Mouse (Mus musculus) spleen, postnatal 36 days (tissue): ENCODE measurements around the gene Polr3h.

Experiments used
- DNase-seq, 2 experiments: peaks; one replicate each; pipeline ENCODE4 v3.0.0; 2022; ENCODE audit warnings: low spot score in 2 of 2, mixed read lengths in 1 of 2

The Polr3h gene

DNA sequence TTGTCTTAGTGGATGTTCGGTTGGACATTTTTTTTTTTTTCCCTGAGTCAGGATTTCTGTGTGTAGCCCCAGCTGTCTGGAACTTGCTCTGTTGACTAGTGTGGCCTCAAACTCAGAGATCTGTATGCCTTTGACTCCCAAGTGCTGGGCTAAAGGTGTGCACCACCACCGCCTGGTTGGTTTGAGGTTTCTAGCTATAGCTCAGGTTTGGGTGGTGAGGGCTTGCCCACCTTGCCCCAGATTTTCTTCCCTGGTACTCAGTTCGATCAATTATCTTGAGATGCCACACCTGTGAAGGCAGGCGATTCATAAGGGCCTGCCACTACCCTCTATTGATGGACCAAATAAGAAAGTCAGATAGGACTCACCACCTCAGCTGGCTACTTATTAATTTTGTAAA is 78.9 kb downstream of the Polr3h start:
- no peak for DNase-seq

DNA sequence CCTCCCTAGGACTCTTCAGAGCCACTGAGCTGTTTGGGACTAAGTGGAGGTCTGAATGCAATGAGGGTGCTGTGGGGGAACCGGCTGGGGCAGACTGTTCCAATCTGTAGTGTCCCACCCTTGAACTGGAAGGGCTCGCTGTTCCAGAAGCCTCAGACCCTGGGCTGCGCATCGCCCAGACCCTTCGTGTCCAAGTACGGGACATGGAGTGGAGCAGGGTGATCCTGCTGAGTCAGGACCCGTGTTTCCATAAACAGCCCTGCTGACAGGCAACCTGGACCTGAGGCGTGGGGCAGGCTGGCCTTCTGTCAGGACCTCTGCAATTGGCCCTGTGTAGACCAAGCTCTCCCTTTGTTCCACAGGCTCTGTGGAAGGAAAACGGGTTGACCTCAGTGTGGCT is 79.3 kb downstream of the Polr3h start:
- no peak for DNase-seq

- no peak for DNase-seq
Measured at GRCm38 (mm10) chr15:81845724-81846123, 80.3 kb downstream of the Polr3h start.

GRCm38 (mm10) chr15:81845033-81845625 is 80.9 kb downstream of the Polr3h start:
- DNase-seq, result no peak

DNA sequence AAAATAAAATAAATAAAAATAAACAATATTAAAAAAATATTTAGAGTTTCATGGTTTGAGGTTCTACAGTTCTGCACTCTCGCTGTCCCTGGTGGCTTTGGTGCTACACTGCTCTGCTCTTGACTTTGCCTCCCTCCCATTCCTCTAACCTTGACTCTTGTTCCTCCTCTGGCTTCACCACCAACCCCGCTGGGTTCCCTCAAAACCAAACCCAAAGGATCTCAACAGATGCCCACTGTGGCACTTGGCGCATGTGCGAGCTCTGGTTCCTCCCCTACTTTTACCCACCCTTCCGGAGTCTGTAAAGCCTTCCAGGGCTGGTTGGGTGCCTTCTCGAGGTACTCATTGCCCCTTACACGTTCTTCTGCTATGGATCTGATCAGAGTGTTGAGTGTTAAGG is 83.8 kb downstream of the Polr3h start:
- DNase-seq, result no peak

- DNase-seq, result no peak
Measured at GRCm38 (mm10) chr15:81840306-81840705, 85.7 kb downstream of the Polr3h start.

DNA sequence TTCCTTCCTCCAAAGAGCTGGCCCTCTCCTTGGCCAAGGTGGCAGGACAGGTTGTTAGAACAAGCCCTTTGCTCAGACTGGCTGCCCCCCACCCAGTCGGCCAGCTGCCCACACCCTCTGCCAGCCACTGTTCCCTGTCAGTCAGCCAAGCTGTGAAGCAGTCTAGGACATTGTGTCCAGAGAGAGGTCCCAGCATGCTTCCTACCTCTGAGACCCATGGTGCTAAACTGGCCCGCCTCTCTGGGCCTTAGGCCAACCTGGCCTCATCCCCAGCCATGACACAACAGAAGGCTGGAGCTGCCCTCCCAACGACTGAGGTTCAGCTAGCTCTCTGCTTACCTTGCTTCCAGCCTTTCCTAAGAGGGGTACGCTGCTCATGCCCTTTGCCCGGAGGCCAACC is 86.4 kb downstream of the Polr3h start:
- DNase-seq, result no peak

- no peak for DNase-seq
Measured at GRCm38 (mm10) chr15:81838554-81839235, 87.3 kb downstream of the Polr3h start.
